In the genomic region with DNA sequence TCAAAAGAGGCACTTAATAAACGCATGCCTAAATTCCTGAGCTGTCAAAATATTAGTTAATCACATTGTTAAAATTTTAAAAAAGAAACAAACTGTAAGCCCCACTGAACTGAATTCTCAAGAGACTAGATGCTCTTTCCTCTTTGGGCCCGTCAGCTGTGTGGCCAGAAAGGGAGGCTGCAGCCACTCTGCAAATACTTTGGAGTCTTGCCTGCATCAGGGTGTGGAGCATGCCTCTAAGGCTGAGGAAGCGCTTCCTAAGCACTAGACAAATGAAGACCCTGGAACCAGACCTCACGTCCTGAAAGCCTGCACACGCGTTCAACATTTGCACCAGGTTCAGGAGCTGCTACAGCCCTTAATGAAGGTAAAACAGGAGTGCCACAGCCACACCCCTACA, we compare ENCODE assay signal across 24 mouse cellular contexts. TPM values are rescaled to one million over a fixed set of nuclear protein-coding genes. Genes with fewer than 3 reads are reported as not detected.
DNase-seq lines count a peak whose midpoint lies in the region; TF ChIP-seq lines count a peak whose summit lies in the region.
"Had no signal": no experiment of that assay in that cellular context is flagged by ENCODE, and none has a peak within 500 bp of the region (broad histone marks: within the 10 kb centered on the region; RNA-seq: fewer than 3 reads in every experiment).

No protein-coding gene starts in this region.

- intact Hi-C loops in gastrocnemius, adult 2 months (cut with DNase I): no loop called here

- peak overlapping the region; percentile 62 for H3K27ac ChIP-seq in gastrocnemius, adult 2 months
- no peak overlapping the region for H3K27ac ChIP-seq in kidney, adult 2 months (ENCODE audit: insufficient read depth, low read depth, low read length)
- no peak overlapping the region for H3K27ac ChIP-seq in hindbrain, embryonic 10.5 days
- H3K27ac ChIP-seq: embryonic facial prominence, embryonic 13.5 days; forebrain, embryonic 10.5 days; forebrain, embryonic 15.5 days; liver, embryonic 14.5 days; midbrain, embryonic 10.5 days; midbrain, embryonic 15.5 days had no signal

- peak overlapping the region; percentile 39 for H3K4me2 ChIP-seq in myocyte (ENCODE audit: low read depth)
- H3K4me2 ChIP-seq: embryonic facial prominence, embryonic 13.5 days; forebrain, embryonic 15.5 days; heart, embryonic 12.5 days; midbrain, embryonic 15.5 days had no signal

- no peaks in the 10 kb centered on the region for H3K27me3 ChIP-seq in kidney, adult 2 months (replicated peaks; ENCODE audit: control insufficient read depth, insufficient read depth, low read length)
- H3K27me3 ChIP-seq in myocyte (ENCODE audit: control insufficient read depth, insufficient read depth, insufficient read length): no peaks in the 10 kb centered on the region
- H3K27me3 ChIP-seq in hindbrain, embryonic 10.5 days (ENCODE audit: insufficient read depth, poor library complexity, severe bottlenecking): no peaks in the 10 kb centered on the region
- H3K27me3 ChIP-seq: embryonic facial prominence, embryonic 13.5 days; forebrain, embryonic 15.5 days; heart, embryonic 12.5 days; midbrain, embryonic 15.5 days had no signal

- H3K9me3 ChIP-seq in hindbrain, embryonic 10.5 days: no peaks in the 10 kb centered on the region
- H3K9me3 ChIP-seq: embryonic facial prominence, embryonic 13.5 days; forebrain, embryonic 10.5 days; forebrain, embryonic 15.5 days; heart, embryonic 12.5 days; midbrain, embryonic 10.5 days; midbrain, embryonic 15.5 days had no signal

- H3K36me3 ChIP-seq in kidney, adult 2 months (ENCODE audit: control insufficient read depth, insufficient read depth, low read length): no peaks in the 10 kb centered on the region
- no peaks in the 10 kb centered on the region for H3K36me3 ChIP-seq in myocyte (ENCODE audit: control insufficient read depth, insufficient read depth)
- H3K36me3 ChIP-seq in hindbrain, embryonic 10.5 days: no peaks in the 10 kb centered on the region
- H3K36me3 ChIP-seq: embryonic facial prominence, embryonic 13.5 days; forebrain, embryonic 10.5 days; forebrain, embryonic 15.5 days; heart, embryonic 12.5 days; midbrain, embryonic 10.5 days; midbrain, embryonic 15.5 days had no signal

- DNase-seq in gastrocnemius, adult 2 months: peak; percentile 61
- no peak for DNase-seq in gastrocnemius, adult 8-10 months (ENCODE audit: low spot score in 2 of 2)
- peak; percentile 27 for DNase-seq in kidney, adult 2 months
- no peak for DNase-seq in kidney, adult 8-10 months
- peak; percentile 28 for DNase-seq in A20 (ENCODE audit: low read depth, low spot score)
- DNase-seq in hindbrain, embryonic 10.5 days (ENCODE audit: low spot score): no peak
- DNase-seq: adrenal gland, postnatal 14 days; cerebellum, adult 11-12 months; cerebellum, adult 9-11 months; kidney, adult 9 months; layer of hippocampus, adult 9-11 months; liver; lung, adult 2 months; lung, postnatal 14 days; right cerebral cortex, postnatal 25 days; thymus, postnatal 14 days had no signal

- no peaks in the 10 kb centered on the region for H3K79me2 ChIP-seq in myocyte (ENCODE audit: control insufficient read depth, insufficient read depth)

- WGBS in kidney, adult 2 months: 63% methylated on average over 6 of the region's 6 CpGs
- WGBS in hindbrain, embryonic 10.5 days: 85% methylated on average over 6 of the region's 6 CpGs

- H3ac ChIP-seq in myocyte (ENCODE audit: control insufficient read depth, insufficient read length): no peak overlapping the region

- peaks cover 11% of the 10 kb centered on the region for H3K4me1 ChIP-seq in kidney, adult 2 months (ENCODE audit: control insufficient read depth, insufficient read depth, low read length)
- H3K4me1 ChIP-seq in hindbrain, embryonic 10.5 days (replicated peaks): no peaks in the 10 kb centered on the region
- H3K4me1 ChIP-seq: embryonic facial prominence, embryonic 13.5 days; forebrain, embryonic 10.5 days; forebrain, embryonic 15.5 days; midbrain, embryonic 10.5 days; midbrain, embryonic 15.5 days had no signal

- TF ChIP-seq CTCF in gastrocnemius, adult 2 months (IDR thresholded peaks at IDR 0.05): no peak
- no peak for TF ChIP-seq CTCF in kidney, adult 2 months (conservative IDR thresholded peaks at IDR 0.05; ENCODE audit: insufficient read depth, insufficient read length, low read depth, low read length)

- TF ChIP-seq POLR2A in kidney, adult 2 months (IDR thresholded peaks at IDR 0.05; ENCODE audit: low read depth, low read length): no peak
- TF ChIP-seq POLR2A in myocyte (IDR thresholded peaks at IDR 0.05; ENCODE audit: insufficient read length, low read depth): no peak

- H3K4me3 ChIP-seq in gastrocnemius, adult 2 months: no peak overlapping the region
- no peak overlapping the region for H3K4me3 ChIP-seq in kidney, adult 2 months (ENCODE audit: insufficient read depth, low read depth, low read length)
- no peak overlapping the region for H3K4me3 ChIP-seq in myocyte
- H3K4me3 ChIP-seq in hindbrain, embryonic 10.5 days: no peak overlapping the region
- H3K4me3 ChIP-seq: embryonic facial prominence, embryonic 13.5 days; forebrain, embryonic 10.5 days; forebrain, embryonic 15.5 days; heart, embryonic 12.5 days; midbrain, embryonic 10.5 days; midbrain, embryonic 15.5 days had no signal

TF ChIP-seq in myocyte, 11 proteins besides CTCF, POLR2A, EP300 and RAD21:
- TF ChIP-seq MYOD1 (IDR thresholded peaks at IDR 0.05; ENCODE audit: control insufficient read depth in 1 of 3, insufficient read length in 2 of 3, low read depth in 2 of 3) (peak in 1 of 3 experiments; percentile 50), REST (IDR thresholded peaks at IDR 0.05; ENCODE audit: insufficient read depth, insufficient read length) (no peak), TCF3 (IDR thresholded peaks at IDR 0.05; ENCODE audit: insufficient read length, low read depth) (no peak), E2F4 (IDR thresholded peaks at IDR 0.05; ENCODE audit: insufficient read depth) (no peak), TCF12 (IDR thresholded peaks at IDR 0.05; ENCODE audit: insufficient read depth, poor library complexity, severe bottlenecking) (no peak), MYOG (IDR thresholded peaks at IDR 0.05; ENCODE audit: control insufficient read depth in 1 of 3, insufficient read depth in 1 of 3, insufficient read length in 2 of 3, low read depth in 2 of 3) (peak in 2 of 3 experiments; percentile 64 to 76), SRF (IDR thresholded peaks at IDR 0.05; ENCODE audit: control insufficient read depth, insufficient read length, low read depth) (no peak), USF1 (IDR thresholded peaks at IDR 0.05; ENCODE audit: low read depth) (no peak), CEBPB (IDR thresholded peaks at IDR 0.05; ENCODE audit: insufficient read depth, poor library complexity, severe bottlenecking) (no peak), MAX (IDR thresholded peaks at IDR 0.05; ENCODE audit: low read depth) (no peak)

RNA-seq across cellular contexts. Expression of a gene that starts 7.0 kb away (rescaled TPM):
- 10 to 100 TPM in 1 of 2 experiments, 1 to 10 TPM in 1; 8.2 to 10.4 TPM for total RNA-seq in gastrocnemius, adult 2 months (2021)
- 10 to 100 TPM in 3 of 4 experiments, 1 to 10 TPM in 1; 8.6 to 12.1 (median 10.2) TPM for total RNA-seq in gastrocnemius, adult 8-10 months (2022)
- 31.4 and 34.8 TPM in 2 replicates for polyA plus RNA-seq in kidney, adult 2 months (2012; rRNA removed)
- polyA plus RNA-seq in myocyte (2012; fragmentation: generic; extraction: Trizol): 58.3 TPM
- 58.8 and 60.5 TPM in 2 replicates for polyA plus RNA-seq in hindbrain, embryonic 10.5 days (2016; fragmentation: Nextera tagmentation; extraction: Ambion mirVana)

RNA-seq across cellular contexts. Expression of a gene that starts 36.1 kb away (rescaled TPM):
- total RNA-seq in gastrocnemius, adult 2 months (2021): 10 to 100 TPM; 94.4 to 98.0 TPM
- total RNA-seq in gastrocnemius, adult 8-10 months (2022): 100 to 1,000 TPM in 3 of 4 experiments, 10 to 100 TPM in 1; 95.4 to 131 (median 109) TPM
- polyA plus RNA-seq in kidney, adult 2 months (2012; rRNA removed): 25.5 and 27.2 TPM in 2 replicates
- polyA plus RNA-seq in myocyte (2012; fragmentation: generic; extraction: Trizol): 20.7 TPM
- polyA plus RNA-seq in hindbrain, embryonic 10.5 days (2016; fragmentation: Nextera tagmentation; extraction: Ambion mirVana): 7.8 and 9.5 TPM in 2 replicates

Comparison
In these comparisons a context has a peak if more than half of its experiments do, and no peak if none do; other contexts are left out.
1. DNase-seq: peak in gastrocnemius, adult 2 months (single experiment), kidney, adult 2 months (single experiment) and A20 (single experiment); none in gastrocnemius, adult 8-10 months (0 of 2), kidney, adult 8-10 months (0 of 2) and hindbrain, embryonic 10.5 days (single experiment).